Mouse (Mus musculus) C2C12 (cell line): ENCODE results near the gene Rbm12. TPM values are rescaled to one million over a fixed set of nuclear protein-coding genes. Genes with fewer than 3 reads are reported as not detected.

Experiments used
- H3K27me3 ChIP-seq: one replicate; pipeline ENCODE4 v1.6.1; 2011; ENCODE audit not compliant: control insufficient read depth, insufficient read depth, insufficient read length
- H3K36me3 ChIP-seq: one replicate; pipeline ENCODE4 v1.6.1; 2011; ENCODE audit not compliant: control insufficient read depth, insufficient read depth
- H3K4me3 ChIP-seq: one replicate; pipeline ENCODE4 v1.5.1; 2011; ENCODE audit warnings: mild to moderate bottlenecking, control low read depth; ENCODE audit not compliant: poor library complexity, insufficient read depth, severe bottlenecking
- H3K79me2 ChIP-seq: one replicate; pipeline ENCODE4 v1.6.1; 2011; ENCODE audit not compliant: control insufficient read depth, insufficient read depth
- H3K79me3 ChIP-seq: one replicate; pipeline ENCODE4 v1.6.1; 2011; ENCODE audit warnings: low read depth, control low read depth
- H3ac ChIP-seq: one replicate; pipeline ENCODE3; 2011; ENCODE audit warnings: low read depth; ENCODE audit not compliant: control insufficient read depth, insufficient read length
- CEBPB ChIP-seq: IDR thresholded peaks from one replicate; pipeline ENCODE4 v1.6.1; 2011; ENCODE audit warnings: low read depth, mild to moderate bottlenecking, control low read depth, moderate library complexity
- CTCF ChIP-seq: IDR thresholded peaks from one replicate; pipeline ENCODE4 v1.5.1; 2011; ENCODE audit not compliant: control insufficient read depth, insufficient read depth, insufficient read length
- FOSL1 ChIP-seq: IDR thresholded peaks from one replicate; pipeline ENCODE4 v1.8.0; 2011; ENCODE audit warnings: mild to moderate bottlenecking, low read length; ENCODE audit not compliant: poor library complexity, insufficient read depth, severe bottlenecking
- MAX ChIP-seq: IDR thresholded peaks from one replicate; pipeline ENCODE4 v1.6.1; 2011; ENCODE audit warnings: mild to moderate bottlenecking, control low read depth
- MYOD1 ChIP-seq: IDR thresholded peaks from one replicate; pipeline ENCODE4 v1.6.1; 2011; ENCODE audit warnings: low read depth; ENCODE audit not compliant: control insufficient read depth, insufficient read length
- MYOG ChIP-seq: IDR thresholded peaks from one replicate; pipeline ENCODE4 v1.6.1; 2011; ENCODE audit not compliant: control insufficient read depth, insufficient read length; ENCODE audit errors: extremely low read depth
- USF1 ChIP-seq: IDR thresholded peaks from one replicate; pipeline ENCODE4 v1.6.1; 2011; ENCODE audit warnings: low read depth, mild to moderate bottlenecking, control low read depth, moderate library complexity
- long read RNA-seq, 2 experiments: library from polyadenylated mRNA; unstranded; transcript quantifications; one replicate each; pipeline ENCODE4 v2.0.0; 2019 to 2020
- polyA plus RNA-seq: library from polyadenylated mRNA; unstranded; fragments of >200 nt; fragmentation: generic; extraction: Trizol; gene quantifications from one replicate; pipeline ENCODE4 v1.2.1, GENCODE M21; 2012; ENCODE audit warnings: missing spikeins

The Rbm12 gene
- 6.4 TPM for polyA plus RNA-seq
- long read RNA-seq, experiment 1, full-length matches to known transcripts: 2 of 5 reads
- long read RNA-seq, experiment 1, partial matches to known transcripts: 0 of 5 reads
- long read RNA-seq, experiment 1, other reads (novel, unspliced or antisense): 3 of 5 reads
- long read RNA-seq, experiment 2, full-length matches to known transcripts: 158 of 165 reads
- long read RNA-seq, experiment 2, partial matches to known transcripts: 0 of 165 reads
- long read RNA-seq, experiment 2, other reads (novel, unspliced or antisense): 7 of 165 reads

- Histone ChIP-seq H3K36me3 (peaks cover 9% of the 10 kb centered on the region), H3K79me2 (peaks cover 56% of the 10 kb centered on the region), H3ac (peak within 1 kb of the TSS; percentile 96), H3K27me3 (no peaks in the 10 kb centered on the region), H3K79me3 (peaks cover 50% of the 10 kb centered on the region), H3K4me3 (peak within 1 kb of the TSS; percentile 87)
- TF ChIP-seq MYOG (no peak), FOSL1 (no peak), CTCF (no peak), MAX (no peak), CEBPB (no peak), MYOD1 (no peak), USF1 (no peak)
These were observed at the start of gene Rbm12, which contains the start of gene Cpne1 for GRCm38 (mm10) chr2:156111358-156112079. Gene Rbm12, minus strand, starts transcription at chr2:156111978. Gene Cpne1, minus strand, starts transcription at chr2:156111965.

- H3K79me2 ChIP-seq: peaks cover 84% of the 10 kb centered on the region
- H3K79me3 ChIP-seq: peaks cover 43% of the 10 kb centered on the region
- no peak overlapping the region for H3K4me3 ChIP-seq
- no peak overlapping the region for H3ac ChIP-seq
- H3K36me3 ChIP-seq: peaks cover 98% of the 10 kb centered on the region
- TF ChIP-seq MYOD1 (no peak), MYOG (no peak), MAX (no peak), CEBPB (no peak), FOSL1 (no peak), CTCF (no peak), USF1 (no peak)
- H3K27me3 ChIP-seq: no peaks in the 10 kb centered on the region
These were observed 39.8 kb upstream of the Rbm12 start for GRCm38 (mm10) chr2:156151538-156151937.

DNA sequence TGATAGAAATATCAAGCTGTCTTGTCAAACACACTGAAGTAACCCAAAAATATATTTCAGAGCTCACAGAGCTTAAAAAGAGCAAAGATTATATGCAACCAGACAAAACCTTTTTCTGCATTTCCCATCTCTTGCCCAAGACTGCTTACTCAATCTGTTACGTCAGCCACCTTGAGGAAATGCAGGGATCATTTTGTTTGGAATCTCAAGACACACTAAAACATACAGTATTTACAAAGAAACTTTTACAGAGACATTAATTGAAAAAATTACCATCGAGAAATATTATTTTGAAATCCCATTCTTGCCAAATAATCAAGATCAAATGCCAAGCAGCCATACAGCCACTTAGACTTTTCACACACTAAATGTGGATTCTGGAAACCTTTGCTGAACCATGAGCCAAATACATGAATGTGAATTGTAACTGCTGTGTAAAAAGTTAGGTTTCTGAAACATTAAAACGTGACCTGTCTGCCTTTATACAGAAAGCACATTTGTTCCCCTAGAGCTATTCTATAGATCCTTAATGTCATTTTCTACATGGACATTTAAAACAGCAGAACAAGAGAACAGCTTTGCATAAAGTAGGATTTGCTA, 35.6 kb upstream of the Rbm12 start:
- no peak overlapping the region for H3ac ChIP-seq
- peaks cover 17% of the 10 kb centered on the region for H3K79me3 ChIP-seq
- peaks cover 67% of the 10 kb centered on the region for H3K36me3 ChIP-seq
- no peak overlapping the region for H3K4me3 ChIP-seq
- TF ChIP-seq MYOG (no peak), CEBPB (no peak), MYOD1 (no peak), USF1 (no peak), MAX (no peak), CTCF (no peak)
- no peaks in the 10 kb centered on the region for H3K27me3 ChIP-seq
- peaks cover 80% of the 10 kb centered on the region for H3K79me2 ChIP-seq

DNA sequence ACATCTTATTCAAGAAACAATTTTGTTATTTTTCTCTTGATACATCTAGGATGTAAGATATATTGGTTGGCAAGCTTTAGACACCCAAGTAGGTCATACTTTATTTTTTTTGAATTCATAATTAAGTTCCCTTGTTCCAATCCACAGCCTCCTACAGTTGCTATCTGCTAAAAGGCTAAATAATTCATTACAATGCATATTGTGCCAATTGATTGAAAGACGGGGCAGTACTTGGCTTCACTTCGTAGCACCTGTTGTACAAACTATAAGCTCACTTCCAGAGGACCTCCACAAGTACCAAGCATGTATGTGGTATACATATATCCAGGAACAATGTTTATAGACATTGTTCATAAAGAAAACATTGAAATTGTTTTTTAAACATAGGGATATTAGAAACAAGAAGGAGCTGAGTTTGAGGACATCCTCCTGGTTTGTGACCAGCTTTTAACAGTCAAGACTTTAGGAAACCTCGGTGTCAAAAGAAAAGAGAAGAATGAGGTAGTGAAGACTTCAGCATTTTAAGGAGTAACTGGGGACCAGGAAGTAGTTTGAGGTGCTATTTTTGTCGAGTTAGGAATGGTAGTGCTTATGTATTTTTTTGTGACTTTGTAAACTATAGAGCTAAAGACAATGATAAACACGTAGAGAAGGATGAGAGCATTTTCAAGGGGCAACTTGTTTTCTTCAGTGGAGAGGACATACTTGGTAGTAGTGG, 34.7 kb upstream of the Rbm12 start:
- H3K36me3 ChIP-seq: peaks cover 61% of the 10 kb centered on the region
- H3K79me3 ChIP-seq: peaks cover 17% of the 10 kb centered on the region
- no peak overlapping the region for H3ac ChIP-seq
- H3K79me2 ChIP-seq: peaks cover 70% of the 10 kb centered on the region
- no peaks in the 10 kb centered on the region for H3K27me3 ChIP-seq
- no peak overlapping the region for H3K4me3 ChIP-seq
- TF ChIP-seq USF1 (no peak), MYOD1 (no peak), CEBPB (no peak), MYOG (no peak), CTCF (no peak), MAX (no peak), FOSL1 (no peak)

DNA sequence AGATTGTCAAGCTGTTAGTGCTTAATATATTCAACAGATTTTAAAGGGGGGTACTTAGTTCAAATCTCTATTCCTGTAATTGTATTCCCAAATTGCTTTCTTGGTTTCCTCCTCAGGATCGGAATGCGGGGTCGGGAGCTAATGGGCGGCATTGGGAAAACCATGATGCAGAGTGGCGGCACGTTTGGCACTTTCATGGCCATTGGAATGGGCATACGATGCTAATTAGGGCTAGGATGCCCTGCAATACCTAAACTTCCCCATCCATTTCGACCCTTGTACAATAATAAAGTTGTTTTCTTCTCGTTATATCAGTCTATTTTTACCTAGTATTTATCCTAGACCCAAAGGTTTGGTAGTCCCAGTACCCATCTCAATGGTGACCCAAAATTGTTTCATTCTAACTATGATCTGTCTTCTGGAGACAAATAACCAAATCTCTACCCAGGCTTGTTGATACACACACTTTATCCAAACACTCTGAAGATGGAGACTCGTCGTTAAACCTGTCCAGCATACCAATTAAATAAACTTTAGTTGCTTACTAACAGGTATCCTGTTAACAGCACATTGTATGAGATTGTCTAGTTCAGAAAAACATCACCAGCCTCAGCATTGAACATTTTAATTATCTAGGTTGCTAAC, 33.8 kb upstream of the Rbm12 start:
- no peaks in the 10 kb centered on the region for H3K27me3 ChIP-seq
- H3K79me3 ChIP-seq: peaks cover 12% of the 10 kb centered on the region
- no peak overlapping the region for H3ac ChIP-seq
- peaks cover 56% of the 10 kb centered on the region for H3K36me3 ChIP-seq
- TF ChIP-seq MYOD1: no peak
- TF ChIP-seq MAX: no peak
- no peak for TF ChIP-seq USF1
- TF ChIP-seq CEBPB: no peak
- no peak for TF ChIP-seq FOSL1
- no peak overlapping the region for H3K4me3 ChIP-seq
- H3K79me2 ChIP-seq: peaks cover 62% of the 10 kb centered on the region
